Mouse (Mus musculus) ovary, postnatal 14 days (tissue): ENCODE measurements at regions not wholly inside any gene's neighbourhood (a gene's known extent, or its start where the extent isn't known, plus 50 kb on each side); places are given as distances from the start of the nearest gene placed in this dataset.

ENCODE experiments used
- DNase-seq: peaks from one replicate; pipeline ENCODE4 v3.0.0; 2022; ENCODE audit warnings: low spot score

- no peak for DNase-seq
Measured at GRCm38 (mm10) chr12:12765490-12766058, 176.1 kb downstream of the Mycn start.

- no peak for DNase-seq
Measured at GRCm38 (mm10) chr12:12765055-12765454, 176.7 kb downstream of the Mycn start.

GRCm38 (mm10) chr12:12764586-12764985 lies 177.1 kb downstream of the Mycn start:
- DNase-seq: no peak

GRCm38 (mm10) chr12:12756301-12756948 lies 185.3 kb downstream of the Mycn start:
- no peak for DNase-seq

GRCm38 (mm10) chr12:12753849-12754248 lies 187.9 kb downstream of the Mycn start:
- DNase-seq: no peak

DNA sequence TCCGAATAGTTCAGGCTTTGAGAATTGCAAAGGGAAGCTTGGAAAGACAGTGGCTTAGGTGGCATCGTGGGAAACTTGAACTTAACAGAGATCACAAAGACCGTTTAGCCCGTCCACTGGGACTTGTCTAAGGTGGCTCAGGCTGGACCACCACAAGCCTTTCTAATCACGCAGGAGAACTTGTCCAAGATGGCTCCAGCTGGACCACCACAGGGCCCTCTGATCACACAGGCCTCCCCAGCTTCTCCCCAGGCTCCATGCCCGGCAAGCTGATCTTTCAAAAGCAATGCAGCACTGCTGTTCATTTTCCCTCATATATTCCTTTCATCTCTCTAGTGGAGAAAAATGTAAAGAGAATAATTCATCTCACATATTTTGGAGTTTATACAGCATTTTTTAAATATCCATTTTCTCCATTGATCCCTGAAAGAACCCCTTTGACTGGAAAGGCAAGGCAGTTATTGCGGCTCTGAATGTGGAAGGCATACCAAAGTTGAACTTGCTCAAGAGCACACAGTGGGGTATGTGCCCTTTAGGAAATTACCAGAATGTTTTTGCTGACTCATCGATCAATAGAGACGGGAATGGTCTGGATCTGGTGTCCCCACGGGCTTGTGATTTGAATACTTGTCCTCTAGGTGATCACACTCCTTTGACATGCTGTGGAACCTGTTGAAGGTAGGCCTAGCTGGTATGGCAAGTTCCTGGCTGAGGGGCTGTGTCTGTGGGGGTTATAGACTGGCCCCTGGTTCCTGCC lies 189.9 kb downstream of the Mycn start:
- no peak for DNase-seq

- no peak for DNase-seq
Measured at GRCm38 (mm10) chr12:12749690-12750089, 192.0 kb downstream of the Mycn start.

DNA sequence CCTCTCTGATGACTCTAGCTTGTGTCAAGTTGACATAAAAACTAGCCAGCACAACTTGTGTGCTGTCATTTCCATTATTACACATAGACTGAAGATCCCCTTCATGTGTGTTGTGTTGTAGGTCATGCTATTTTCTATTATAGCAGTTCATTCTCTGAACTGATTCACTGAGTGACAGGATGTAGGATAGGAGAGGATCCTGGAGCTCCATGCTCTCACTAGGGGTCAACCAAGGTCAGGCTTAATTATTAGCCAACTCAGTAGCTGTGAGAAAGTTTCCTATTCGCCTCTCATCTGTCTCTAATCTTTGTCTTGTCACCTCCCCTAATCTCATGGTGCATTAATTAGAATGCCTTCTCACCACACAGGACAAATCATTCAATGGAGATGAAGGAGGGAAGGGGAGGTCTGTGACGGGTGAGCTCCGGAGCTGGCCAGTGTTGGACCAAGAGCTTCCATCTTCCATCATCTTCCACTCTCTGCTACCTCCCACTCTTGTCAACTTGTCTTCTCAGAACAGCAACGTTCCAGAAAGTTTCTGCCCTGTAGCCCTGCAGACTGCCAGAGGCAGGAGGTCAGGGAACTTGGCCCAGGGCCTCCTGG lies 194.8 kb downstream of the Mycn start:
- DNase-seq: no peak

DNA sequence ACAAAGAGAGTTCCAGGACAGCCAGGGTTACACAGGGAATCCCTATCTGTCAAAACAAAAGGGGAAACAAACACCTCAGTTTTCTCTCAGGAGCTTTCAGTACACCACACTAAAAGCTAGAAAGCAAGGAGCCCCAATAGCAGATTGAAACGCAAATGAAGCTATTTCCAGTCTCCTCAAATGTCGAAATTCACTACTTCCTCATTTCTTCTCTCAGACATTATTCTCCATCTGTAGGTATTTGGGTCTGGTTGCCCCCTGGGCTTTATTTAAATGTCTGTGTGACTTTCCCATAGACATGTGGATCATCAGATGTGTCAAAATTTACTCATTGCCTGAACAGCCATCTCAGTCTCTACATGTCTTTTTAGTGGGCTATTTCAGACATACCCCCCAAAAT lies 197.2 kb downstream of the Mycn start:
- DNase-seq: no peak

GRCm38 (mm10) chr12:12738631-12739331 lies 202.9 kb downstream of the Mycn start:
- no peak for DNase-seq

- DNase-seq: no peak
Measured at GRCm38 (mm10) chr12:12725797-12726196, 215.9 kb downstream of the Mycn start.

- no peak for DNase-seq
Measured at GRCm38 (mm10) chr12:12725075-12725474, 216.6 kb downstream of the Mycn start.

DNA sequence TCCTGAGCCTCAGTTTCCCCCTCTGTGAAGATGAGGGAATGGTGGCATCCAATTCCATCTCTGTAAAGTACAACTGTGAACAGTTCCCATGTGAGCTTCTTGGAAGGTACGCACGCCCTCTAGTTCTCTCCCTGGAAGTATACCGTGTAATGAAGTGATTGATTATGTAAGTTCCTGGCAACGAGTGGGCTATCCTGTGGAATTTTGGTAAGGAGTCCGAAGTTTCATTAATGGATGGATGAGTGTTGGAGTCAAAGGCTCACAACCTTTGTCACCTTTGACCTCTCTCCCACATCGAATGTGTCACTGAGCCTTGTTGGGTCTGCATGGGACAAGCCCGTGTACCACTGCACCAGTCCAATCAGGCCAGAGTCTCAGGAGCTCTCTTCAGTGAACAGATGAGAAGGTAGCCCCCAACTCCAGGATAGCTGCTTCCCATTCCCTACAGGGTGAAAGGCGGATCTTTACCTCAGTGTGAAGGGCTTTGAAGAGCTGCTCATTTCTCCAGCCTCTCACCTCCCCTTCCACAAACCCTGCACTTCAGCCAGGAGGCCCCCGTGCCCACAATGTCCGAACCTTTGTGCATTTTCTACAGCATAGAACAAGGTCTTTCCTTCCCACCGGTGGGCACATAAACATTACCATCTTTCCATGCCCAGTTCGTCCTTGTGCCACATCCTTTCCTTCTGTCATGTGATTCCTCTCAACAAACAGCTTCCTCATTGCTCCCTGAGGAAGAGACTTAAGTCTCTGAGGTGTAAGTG lies 217.8 kb downstream of the Mycn start:
- DNase-seq: no peak

GRCm38 (mm10) chr12:12722982-12723661 lies 218.6 kb downstream of the Mycn start:
- DNase-seq: no peak

- no peak for DNase-seq
Measured at GRCm38 (mm10) chr12:12716691-12717090, 225.0 kb downstream of the Mycn start.

GRCm38 (mm10) chr12:12715956-12716669 lies 225.6 kb downstream of the Mycn start:
- DNase-seq: no peak

GRCm38 (mm10) chr12:12715528-12715927 lies 226.2 kb downstream of the Mycn start:
- DNase-seq: no peak

DNA sequence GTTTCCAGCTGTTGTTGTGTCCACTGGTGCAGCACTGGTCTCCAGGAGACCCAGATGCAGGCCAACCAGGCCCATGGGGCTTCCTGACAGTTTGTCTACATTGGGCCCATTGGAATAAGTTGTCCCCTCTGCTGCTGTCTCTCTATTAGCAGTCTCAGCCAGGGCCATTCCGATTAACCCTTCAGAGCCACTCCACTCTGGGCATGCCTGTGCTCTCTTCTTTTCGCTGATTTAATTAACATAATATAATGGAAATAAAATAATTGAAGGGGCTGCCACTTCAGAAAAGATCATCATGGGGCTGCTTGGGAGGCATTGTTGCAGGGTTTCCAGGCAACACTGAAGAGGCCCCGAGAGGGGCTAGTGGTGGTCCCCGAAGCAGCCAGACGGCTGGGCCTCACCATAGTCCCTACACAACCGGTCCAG lies 231.5 kb downstream of the Mycn start:
- DNase-seq: no peak

GRCm38 (mm10) chr12:12708954-12709523 lies 232.7 kb downstream of the Mycn start:
- DNase-seq: no peak
